Mouse (Mus musculus) neural tube, embryonic 12.5 days (tissue): Measurements from ENCODE around the gene Ccdc162. TPM values are rescaled to one million over a fixed set of nuclear protein-coding genes. Genes with fewer than 3 reads are reported as not detected.
A peak's percentile ranks its signal among the peaks of the same experiment; 100 is the strongest.

Experiments
- ATAC-seq: fragments of 200-750 bp; cut with Nextera tagmentation; 2 replicates; pipeline ENCODE4 v1.8.0; 2017; ENCODE audit warnings: low read depth, mild to moderate bottlenecking, moderate TSS enrichment, moderate library complexity; ENCODE audit not compliant: low FRiP score
- H3K27ac ChIP-seq: fragments of 300-500 bp; sonication (generic); 2 replicates; pipeline ENCODE4 v1.5.1; 2016
- H3K27me3 ChIP-seq: fragments of 300-500 bp; sonication (generic); replicated peaks from 2 replicates; pipeline ENCODE4 v1.6.1; 2016; ENCODE audit warnings: mild to moderate bottlenecking
- H3K36me3 ChIP-seq: fragments of 300-500 bp; sonication (generic); 2 replicates; pipeline ENCODE4 v1.6.1; 2016; ENCODE audit warnings: mild to moderate bottlenecking
- H3K4me1 ChIP-seq: fragments of 300-500 bp; sonication (generic); 2 replicates; pipeline ENCODE4 v1.6.1; 2016
- H3K4me2 ChIP-seq: fragments of 300-500 bp; sonication (generic); replicated peaks from 2 replicates; pipeline ENCODE4 v1.6.1; 2016; ENCODE audit warnings: mild to moderate bottlenecking
- H3K4me3 ChIP-seq: fragments of 300-500 bp; sonication (generic); 2 replicates; pipeline ENCODE4 v1.5.1; 2016
- H3K9ac ChIP-seq: fragments of 300-500 bp; sonication (generic); 2 replicates; pipeline ENCODE4 v1.6.1; 2016; ENCODE audit warnings: mild to moderate bottlenecking
- H3K9me3 ChIP-seq: fragments of 300-500 bp; sonication (generic); 2 replicates; pipeline ENCODE4 v1.6.1; 2016; ENCODE audit warnings: mild to moderate bottlenecking
- WGBS: fragments of 180-500 bp; shearing (Covaris S2); methylation state at CpG from one replicate; pipeline ENCODE4 v1.1.7; 2016; 5-methylcytosine and 5-hydroxymethylcytosine counted together
- polyA plus RNA-seq: library from polyadenylated mRNA; unstranded; fragments of >200 nt; fragmentation: Nextera tagmentation; extraction: Ambion mirVana; gene quantifications from 2 replicates; pipeline ENCODE4 v1.2.1, GENCODE M21; 2016

Gene Ccdc162
- polyA plus RNA-seq, 1 experiment from 2014 or later, result 0.51 TPM

- Histone ChIP-seq H3K9ac (no peak overlapping the region), H3K4me1 (peaks cover 4% of the 10 kb centered on the region; the same call in 1 of the 2 replicates), H3K9me3 (no peaks in the 10 kb centered on the region), H3K4me2 (no peak overlapping the region), H3K4me3 (no peak overlapping the region), H3K27me3 (no peaks in the 10 kb centered on the region), H3K36me3 (no peaks in the 10 kb centered on the region), H3K27ac (no peak overlapping the region)
- 83% methylated on average over 4 of the region's 4 CpGs for WGBS
- no peak for ATAC-seq
These were observed 173.0 kb downstream of the Ccdc162 start for GRCm38 (mm10) chr10:41543439-41543838.

GRCm38 (mm10) chr10:41542057-41542456 is 174.4 kb downstream of the Ccdc162 start:
- Histone ChIP-seq H3K4me1 (peaks cover 4% of the 10 kb centered on the region; the same call in 1 of the 2 replicates), H3K9ac (no peak overlapping the region), H3K36me3 (peaks cover 7% of the 10 kb centered on the region), H3K4me2 (no peak overlapping the region), H3K4me3 (no peak overlapping the region), H3K27me3 (no peaks in the 10 kb centered on the region), H3K9me3 (no peaks in the 10 kb centered on the region), H3K27ac (no peak overlapping the region)
- 95% methylated on average over 6 of the region's 6 CpGs for WGBS
- no peak for ATAC-seq

- Histone ChIP-seq H3K9ac (no peak overlapping the region), H3K4me1 (no peaks in the 10 kb centered on the region), H3K4me3 (no peak overlapping the region), H3K27ac (no peak overlapping the region), H3K4me2 (no peak overlapping the region), H3K9me3 (no peaks in the 10 kb centered on the region), H3K27me3 (no peaks in the 10 kb centered on the region), H3K36me3 (peaks cover 29% of the 10 kb centered on the region)
- WGBS, result 92% methylated on average over 4 of the region's 4 CpGs
- no peak for ATAC-seq
These were observed 177.4 kb downstream of the Ccdc162 start for GRCm38 (mm10) chr10:41538986-41539385.

GRCm38 (mm10) chr10:41537983-41538330 is 178.5 kb downstream of the Ccdc162 start:
- H3K27ac ChIP-seq, result no peak overlapping the region
- H3K9me3 ChIP-seq, result no peaks in the 10 kb centered on the region
- no peaks in the 10 kb centered on the region for H3K27me3 ChIP-seq
- 94% methylated on average over 3 of the region's 3 CpGs for WGBS
- no peaks in the 10 kb centered on the region for H3K4me1 ChIP-seq
- H3K4me2 ChIP-seq, result no peak overlapping the region
- H3K9ac ChIP-seq, result no peak overlapping the region
- no peak overlapping the region for H3K4me3 ChIP-seq
- no peak for ATAC-seq
- peaks cover 39% of the 10 kb centered on the region for H3K36me3 ChIP-seq

GRCm38 (mm10) chr10:41537226-41537982 is 179.0 kb downstream of the Ccdc162 start:
- H3K36me3 ChIP-seq, result peaks cover 44% of the 10 kb centered on the region
- no peak overlapping the region for H3K27ac ChIP-seq
- no peak overlapping the region for H3K9ac ChIP-seq
- no peak overlapping the region for H3K4me3 ChIP-seq
- no peaks in the 10 kb centered on the region for H3K27me3 ChIP-seq
- ATAC-seq, result no peak
- H3K9me3 ChIP-seq, result no peaks in the 10 kb centered on the region
- H3K4me2 ChIP-seq, result no peak overlapping the region
- H3K4me1 ChIP-seq, result no peaks in the 10 kb centered on the region
- 97% methylated on average over 4 of the region's 4 CpGs for WGBS

- Histone ChIP-seq H3K9me3 (no peaks in the 10 kb centered on the region), H3K9ac (no peak overlapping the region), H3K4me3 (no peak overlapping the region), H3K4me1 (no peaks in the 10 kb centered on the region), H3K27ac (no peak overlapping the region), H3K36me3 (peaks cover 46% of the 10 kb centered on the region), H3K4me2 (no peak overlapping the region), H3K27me3 (no peaks in the 10 kb centered on the region)
- 88% methylated on average over 1 of the region's 1 CpGs for WGBS
- ATAC-seq, result no peak
These were observed 179.7 kb downstream of the Ccdc162 start for GRCm38 (mm10) chr10:41536714-41537113.

- no peak for ATAC-seq
- Histone ChIP-seq H3K27me3 (no peaks in the 10 kb centered on the region), H3K27ac (no peak overlapping the region), H3K36me3 (peaks cover 52% of the 10 kb centered on the region), H3K9ac (no peak overlapping the region), H3K4me3 (no peak overlapping the region), H3K4me1 (no peaks in the 10 kb centered on the region), H3K9me3 (no peaks in the 10 kb centered on the region), H3K4me2 (no peak overlapping the region)
- 90% methylated on average over 2 of the region's 2 CpGs for WGBS
These were observed 180.4 kb downstream of the Ccdc162 start for GRCm38 (mm10) chr10:41535991-41536390.

- H3K4me3 ChIP-seq, result no peak overlapping the region
- no peak overlapping the region for H3K9ac ChIP-seq
- no peak overlapping the region for H3K4me2 ChIP-seq
- no peaks in the 10 kb centered on the region for H3K27me3 ChIP-seq
- ATAC-seq, result no peak
- H3K36me3 ChIP-seq, result peaks cover 50% of the 10 kb centered on the region
- H3K9me3 ChIP-seq, result no peaks in the 10 kb centered on the region
- no peak overlapping the region for H3K27ac ChIP-seq
- H3K4me1 ChIP-seq, result no peaks in the 10 kb centered on the region
- WGBS, result 91% methylated on average over 5 of the region's 5 CpGs
These were observed 186.5 kb downstream of the Ccdc162 start for GRCm38 (mm10) chr10:41529972-41530371.

GRCm38 (mm10) chr10:41525696-41526095 is 190.7 kb downstream of the Ccdc162 start:
- Histone ChIP-seq H3K4me3 (no peak overlapping the region), H3K4me2 (no peak overlapping the region), H3K27me3 (no peaks in the 10 kb centered on the region), H3K9ac (no peak overlapping the region), H3K36me3 (peaks cover 23% of the 10 kb centered on the region), H3K9me3 (no peaks in the 10 kb centered on the region), H3K27ac (no peak overlapping the region), H3K4me1 (peaks cover 9% of the 10 kb centered on the region)
- WGBS, result 85% methylated on average over 1 of the region's 1 CpGs
- no peak for ATAC-seq

- Histone ChIP-seq H3K9me3 (no peaks in the 10 kb centered on the region), H3K27ac (no peak overlapping the region), H3K4me2 (no peak overlapping the region), H3K4me1 (peaks cover 11% of the 10 kb centered on the region), H3K9ac (no peak overlapping the region), H3K36me3 (peaks cover 6% of the 10 kb centered on the region; the same call in 1 of the 2 replicates), H3K4me3 (no peak overlapping the region), H3K27me3 (no peaks in the 10 kb centered on the region)
- WGBS, result 84% methylated on average over 3 of the region's 3 CpGs
- no peak for ATAC-seq
These were observed 193.0 kb downstream of the Ccdc162 start for GRCm38 (mm10) chr10:41523386-41523785.

- Histone ChIP-seq H3K4me3 (peak overlapping the region; percentile 92), H3K4me1 (peaks cover 11% of the 10 kb centered on the region), H3K4me2 (peak overlapping the region; percentile 81), H3K36me3 (peaks cover 6% of the 10 kb centered on the region; the same call in 1 of the 2 replicates), H3K27ac (no peak overlapping the region), H3K27me3 (no peaks in the 10 kb centered on the region), H3K9me3 (no peaks in the 10 kb centered on the region), H3K9ac (peak overlapping the region; percentile 90)
- WGBS, result 6% methylated on average over 5 of the region's 5 CpGs
- no peak for ATAC-seq
These were observed 196.1 kb downstream of the Ccdc162 start for GRCm38 (mm10) chr10:41520410-41520673.

GRCm38 (mm10) chr10:41519640-41520409 is 196.6 kb downstream of the Ccdc162 start:
- peak overlapping the region; percentile 92 for H3K4me3 ChIP-seq
- H3K27ac ChIP-seq, result peak overlapping the region; percentile 92
- WGBS, result under 1% methylated on average over 65 of the region's 65 CpGs
- no peaks in the 10 kb centered on the region for H3K27me3 ChIP-seq
- H3K36me3 ChIP-seq, result peaks cover 5% of the 10 kb centered on the region; the same call in 1 of the 2 replicates
- peak; percentile 73 for ATAC-seq
- no peaks in the 10 kb centered on the region for H3K9me3 ChIP-seq
- peak overlapping the region; percentile 81 for H3K4me2 ChIP-seq
- H3K9ac ChIP-seq, result peak overlapping the region; percentile 90
- peaks cover 11% of the 10 kb centered on the region for H3K4me1 ChIP-seq
